Mouse (Mus musculus) thymus, postnatal 25 days (tissue): ENCODE measurements around the gene Tmem109.
A peak's percentile ranks its signal among the peaks of the same experiment; 100 is the strongest.

Experiments
- DNase-seq: peaks from one replicate; pipeline ENCODE4 v3.0.0; 2022

Gene Tmem109

GRCm38 (mm10) chr19:10880975-10881425, 801 bp downstream of the Tmem109 start:
- DNase-seq: no peak

- peak; percentile 61 for DNase-seq
Observed at GRCm38 (mm10) chr19:10880085-10880974, 1.5 kb downstream of the Tmem109 start.

DNA sequence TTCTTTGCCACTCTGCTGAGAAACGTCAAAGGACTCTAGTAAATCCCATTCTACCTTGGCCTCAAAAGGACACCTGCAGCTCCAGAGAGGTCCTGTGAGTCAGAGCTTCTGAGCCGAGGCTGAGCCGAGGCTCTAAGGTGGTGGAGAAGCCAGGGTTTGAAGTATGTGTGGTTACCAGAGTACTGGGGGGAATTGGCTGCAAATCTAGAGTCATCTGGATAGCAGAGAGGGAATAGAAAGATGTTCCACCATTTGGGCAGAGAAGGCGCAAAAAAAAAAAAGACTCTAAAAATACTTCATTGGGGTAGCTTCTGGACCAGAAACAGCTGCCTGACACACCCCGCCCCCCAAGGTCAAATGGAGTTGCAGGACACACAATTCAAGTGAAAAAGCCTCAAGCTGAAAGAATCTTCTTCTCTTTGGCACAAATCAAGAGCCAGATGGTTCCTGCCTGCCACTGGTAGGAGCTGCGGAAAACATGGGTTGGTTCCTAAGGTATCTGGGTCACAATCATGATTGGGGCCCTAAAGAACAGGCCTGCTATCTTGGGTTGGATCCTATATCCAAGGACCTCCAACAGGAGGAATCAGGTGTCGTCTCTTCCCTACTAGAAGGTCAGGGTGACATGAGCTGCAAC, 3.5 kb downstream of the Tmem109 start:
- no peak for DNase-seq

GRCm38 (mm10) chr19:10871328-10871961, 10.4 kb downstream of the Tmem109 start:
- no peak for DNase-seq

- no peak for DNase-seq
Observed at GRCm38 (mm10) chr19:10870676-10871075, 11.1 kb downstream of the Tmem109 start.

DNA sequence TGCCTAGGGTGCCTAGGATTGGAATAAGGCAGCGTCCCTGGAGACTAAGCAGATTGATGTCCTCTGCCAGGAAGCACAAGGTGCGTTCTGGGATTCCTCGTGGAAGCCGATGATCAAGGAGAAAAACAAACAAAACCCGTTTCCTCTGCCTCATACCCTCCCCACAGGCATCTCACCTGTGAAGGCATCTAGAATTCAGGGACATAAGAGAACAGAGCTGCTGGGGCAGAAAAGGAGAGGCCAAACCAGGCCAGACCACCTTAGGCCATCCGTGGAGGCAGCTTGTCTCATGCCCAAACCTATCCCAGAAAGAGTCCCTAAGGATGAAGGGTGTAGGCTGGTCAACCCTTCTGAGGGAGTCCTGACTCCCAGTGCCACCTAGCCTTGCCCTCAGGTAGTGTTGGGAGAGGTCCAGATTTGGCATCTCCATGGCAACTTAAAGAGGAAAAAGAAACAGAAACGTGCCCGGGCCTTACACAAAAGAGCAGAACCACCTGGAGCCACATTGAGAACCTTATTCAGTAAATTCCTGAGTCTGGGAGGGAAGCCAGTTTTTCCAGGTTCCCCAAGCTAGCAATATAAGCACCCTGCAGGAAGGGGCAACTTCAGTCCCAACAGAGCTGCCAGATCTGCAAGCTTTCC, 11.8 kb downstream of the Tmem109 start, which contains the start of gene Tmem132a:
Gene Tmem132a, minus strand, starts transcription at position 55 of the 642 bp plus-strand sequence.
- DNase-seq: no peak

DNA sequence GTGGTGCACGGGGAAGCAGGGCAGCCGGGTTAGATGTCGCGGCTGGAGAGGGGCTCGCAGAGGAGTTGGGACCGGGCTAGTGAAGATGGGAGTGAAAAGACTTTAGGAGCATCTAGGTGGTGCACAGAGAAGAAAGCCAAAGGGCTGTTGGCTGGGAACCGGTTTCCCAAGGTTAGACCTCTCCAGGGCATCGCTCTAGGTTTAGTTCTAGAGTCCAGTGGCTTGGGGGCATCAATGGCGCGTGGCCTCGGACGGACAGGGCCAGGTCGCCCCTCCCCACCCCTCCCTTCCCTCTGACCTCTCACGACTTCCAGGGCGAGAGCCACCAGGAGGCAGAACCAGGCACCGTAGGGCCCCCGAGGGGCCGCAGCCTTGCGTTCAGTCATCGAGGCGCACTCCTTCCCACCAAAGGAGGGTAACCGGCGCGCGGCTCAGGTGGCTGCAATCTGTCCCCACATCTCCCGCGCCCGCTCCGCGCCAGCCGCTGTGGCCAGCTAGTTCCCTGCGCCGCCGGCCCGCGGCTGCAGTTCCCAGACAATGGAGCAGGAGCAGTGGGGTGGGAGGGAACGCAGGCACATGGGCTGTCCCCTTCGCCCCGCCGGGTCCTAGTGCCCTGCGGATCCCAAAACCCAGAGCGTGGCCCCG, 12.4 kb downstream of the Tmem109 start:
- DNase-seq: peak; percentile 40

GRCm38 (mm10) chr19:10868623-10869141, 13.1 kb downstream of the Tmem109 start:
- no peak for DNase-seq

- DNase-seq: no peak
Observed at GRCm38 (mm10) chr19:10867946-10868622, 13.7 kb downstream of the Tmem109 start.

- DNase-seq: no peak
Observed at GRCm38 (mm10) chr19:10866351-10866750, 15.4 kb downstream of the Tmem109 start.

DNA sequence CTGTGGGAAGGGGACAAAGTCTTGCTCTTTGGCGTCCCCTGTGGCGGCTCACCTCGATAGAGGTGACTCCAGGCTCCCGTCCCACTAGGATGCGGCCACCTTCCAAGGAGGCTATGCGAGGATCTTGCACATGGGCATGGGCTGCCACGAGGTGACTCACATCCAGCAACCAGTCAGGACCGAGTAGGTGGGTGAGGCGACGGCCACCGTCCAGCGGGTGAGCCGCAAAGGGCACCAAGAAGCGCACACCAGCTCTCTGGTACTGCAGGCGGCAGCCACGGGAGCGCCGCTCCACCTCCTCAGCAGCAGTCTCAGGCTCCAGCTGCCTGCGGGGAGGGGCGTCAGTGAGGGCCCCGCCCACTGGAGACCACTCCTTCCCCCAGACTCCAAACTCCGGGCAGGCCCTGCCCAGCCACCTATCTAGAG, 21.7 kb downstream of the Tmem109 start:
- no peak for DNase-seq

GRCm38 (mm10) chr19:10856520-10856919, 25.3 kb downstream of the Tmem109 start:
- DNase-seq: no peak

GRCm38 (mm10) chr19:10855422-10855821, 26.4 kb downstream of the Tmem109 start:
- no peak for DNase-seq

DNA sequence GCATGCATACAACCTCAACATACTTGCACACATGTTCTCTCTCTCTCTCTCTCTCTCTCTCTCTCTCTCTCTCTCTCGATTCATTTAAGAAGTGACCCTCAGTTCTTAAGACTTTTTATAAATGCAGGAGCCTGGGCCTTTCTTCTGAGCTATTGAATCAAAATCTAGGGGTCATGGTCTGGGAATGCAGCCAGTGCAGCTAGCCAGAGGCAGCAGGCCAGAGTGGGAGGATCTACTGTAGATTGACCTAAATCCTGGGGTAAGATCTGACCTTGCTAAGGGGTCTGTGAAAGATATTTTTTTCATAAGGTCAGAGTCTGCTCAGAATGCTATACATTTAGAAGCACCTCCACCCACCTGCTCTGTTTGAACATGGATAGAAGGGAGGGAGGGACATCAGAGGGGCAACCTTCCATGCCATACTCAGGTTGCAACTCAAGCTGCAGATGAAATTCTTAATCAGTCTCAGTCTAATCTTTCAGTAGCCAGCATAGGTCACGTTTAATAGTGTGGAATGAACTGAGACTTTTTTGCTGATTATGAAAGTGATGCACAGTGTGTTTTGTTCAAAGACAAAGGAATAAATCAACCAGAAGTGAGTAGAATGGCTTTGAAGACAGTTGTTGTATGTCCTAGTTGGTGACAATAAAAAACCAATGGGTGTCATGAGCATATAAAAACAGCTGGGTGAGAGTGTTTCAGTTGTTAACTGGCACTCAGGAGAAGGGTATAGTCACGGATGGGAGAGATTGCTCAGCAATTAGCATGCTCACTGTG, 34.3 kb downstream of the Tmem109 start:
- no peak for DNase-seq

GRCm38 (mm10) chr19:10846150-10846549, 35.7 kb downstream of the Tmem109 start:
- no peak for DNase-seq

DNA sequence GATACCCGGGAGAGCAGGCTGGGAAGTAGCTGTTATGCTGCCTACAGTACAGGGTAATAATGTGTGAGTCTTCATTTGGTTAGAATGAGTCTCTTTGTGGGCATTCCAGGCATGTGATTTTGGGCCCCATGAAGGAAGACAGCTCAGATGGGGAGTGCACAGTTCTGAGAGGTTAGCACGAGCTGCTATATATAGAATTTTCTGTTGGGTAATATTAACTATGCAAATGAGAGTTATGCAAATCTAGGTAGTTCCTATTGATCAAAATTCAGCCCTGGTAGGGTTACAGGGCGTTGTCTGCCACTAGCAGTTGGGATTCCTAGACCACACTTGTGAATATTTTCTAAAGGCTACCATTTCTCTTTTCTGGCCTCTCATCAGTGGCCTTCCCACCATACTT, 36.3 kb downstream of the Tmem109 start:
- DNase-seq: no peak

DNA sequence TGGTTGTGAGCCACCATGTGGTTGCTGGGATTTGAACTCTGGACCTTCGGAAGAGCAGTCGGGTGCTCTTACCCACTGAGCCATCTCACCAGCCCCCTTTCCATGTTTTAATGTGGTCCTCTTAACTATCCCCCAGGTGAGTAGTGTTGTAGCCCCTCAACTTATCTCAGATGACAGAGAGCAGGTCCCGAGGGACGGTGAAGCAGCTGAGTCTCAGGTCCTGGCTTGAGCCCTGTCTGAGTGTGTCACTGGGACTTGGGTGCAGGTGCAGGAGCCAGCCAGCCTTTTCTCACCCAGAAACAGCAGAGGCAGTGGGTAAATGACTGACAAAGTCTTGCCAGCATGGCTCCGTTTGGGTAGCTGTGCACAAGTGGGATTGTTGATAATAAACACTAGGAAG, 37.6 kb downstream of the Tmem109 start:
- no peak for DNase-seq

- no peak for DNase-seq
Observed at GRCm38 (mm10) chr19:10842914-10843313, 38.9 kb downstream of the Tmem109 start.

- DNase-seq: no peak
Observed at GRCm38 (mm10) chr19:10841721-10842626, 39.8 kb downstream of the Tmem109 start.
